Mouse (Mus musculus) ES-Bruce4 (cell line): ENCODE data around the gene Gm10488. TPM values are rescaled to one million over a fixed set of nuclear protein-coding genes. Genes with fewer than 3 reads are reported as not detected.
"Not testable (repeated sequence)": the region's sequence is repeated elsewhere in the genome, so short reads cannot be mapped to it uniquely, and the experiment has no call there.

Experiments
- H3K27ac ChIP-seq: 2 replicates; pipeline ENCODE4 v1.5.1; 2012; ENCODE audit warnings: low read length, inconsistent platforms; ENCODE audit not compliant: insufficient read depth
- H3K27me3 ChIP-seq: 2 replicates; pipeline ENCODE4 v1.6.1; 2012; ENCODE audit warnings: mild to moderate bottlenecking, low read length, inconsistent platforms; ENCODE audit not compliant: control insufficient read depth, poor library complexity, insufficient read depth, severe bottlenecking
- H3K36me3 ChIP-seq: 2 replicates; pipeline ENCODE4 v1.6.1; 2012; ENCODE audit warnings: inconsistent platforms, mild to moderate bottlenecking, low read length, moderate library complexity; ENCODE audit not compliant: control insufficient read depth, poor library complexity, insufficient read depth, severe bottlenecking
- H3K4me1 ChIP-seq: one replicate; pipeline ENCODE4 v1.8.1; 2011; ENCODE audit warnings: low read length; ENCODE audit not compliant: control insufficient read depth, insufficient read depth
- H3K4me3 ChIP-seq: 2 replicates; pipeline ENCODE4 v1.5.1; 2011; ENCODE audit warnings: low read depth, mild to moderate bottlenecking, low read length
- H3K9ac ChIP-seq: 2 replicates; pipeline ENCODE4 v1.6.1; 2012; ENCODE audit warnings: low read depth, mild to moderate bottlenecking, inconsistent platforms; ENCODE audit not compliant: poor library complexity, severe bottlenecking
- H3K9me3 ChIP-seq: replicated peaks from 2 replicates; pipeline ENCODE4 v1.6.1; 2012; ENCODE audit warnings: mild to moderate bottlenecking, low read length, inconsistent platforms; ENCODE audit not compliant: control insufficient read depth, poor library complexity, insufficient read depth, severe bottlenecking
- polyA plus RNA-seq: library from polyadenylated mRNA; stranded (reverse); fragments of >200 nt; gene quantifications from 2 replicates; pipeline ENCODE4 v1.2.4, GENCODE M21; 2011; ENCODE audit warnings: low read depth; ENCODE audit not compliant: missing spikeins, insufficient read depth, insufficient read length

Gene Gm10488
- not detected in 2 replicates for polyA plus RNA-seq

DNA sequence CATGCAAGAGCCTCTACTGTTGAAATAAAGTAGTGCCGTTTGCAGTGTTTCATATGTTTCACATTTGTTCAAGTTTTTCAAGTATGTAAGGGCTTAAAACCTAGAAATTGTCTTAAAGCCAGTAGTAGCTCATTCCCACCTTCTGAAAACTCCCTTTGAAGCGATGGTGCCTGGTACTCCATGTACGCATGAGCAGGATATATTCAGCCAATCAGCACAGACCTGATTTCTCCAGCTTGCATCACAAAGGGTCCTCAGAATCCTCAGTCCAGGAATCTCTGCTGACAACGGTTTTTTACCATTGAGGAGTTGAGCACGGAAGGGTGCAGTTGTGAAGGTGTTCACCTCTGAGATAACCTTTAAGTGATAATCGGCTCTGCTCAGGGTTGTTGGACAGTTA, at the start of gene Gm10488:
TSS of gene Gm10488 (plus strand) at position 301 of the 400 bp plus-strand sequence.
- H3K36me3 ChIP-seq, H3K9me3 ChIP-seq, H3K27me3 ChIP-seq, H3K9ac ChIP-seq, H3K27ac ChIP-seq, H3K4me1 ChIP-seq, H3K4me3 ChIP-seq: not testable (repeated sequence)
